Mouse (Mus musculus) spleen, embryonic (tissue): ENCODE data around the gene Myo10.

ENCODE experiments used
- CTCF ChIA-PET: fragments of 350-600 bp; sonication (Branson Sonifier 250); formaldehyde crosslinking; loops from one replicate; lab custom pipeline; 2022; lab: Charles Lee

Myo10 gene

GRCm38 (mm10) chr15:25609253-25609652 is 13.1 kb upstream of the Myo10 start:
- CTCF ChIA-PET: no interaction called here

- CTCF ChIA-PET: no interaction called here
Measured at GRCm38 (mm10) chr15:25611178-25611577, 11.1 kb upstream of the Myo10 start.

- CTCF ChIA-PET: interaction anchor here (1.0 kb wide), 1 partner anchor 97 kb away, joined by 10 read pairs; no protein-coding TSS in a partner anchor
Measured at GRCm38 (mm10) chr15:25620560-25620959, 1.8 kb upstream of the Myo10 start.

- CTCF ChIA-PET: interaction anchor here (0.6 kb wide), 1 partner anchor 530 kb away, joined by 3 read pairs; no protein-coding TSS in a partner anchor
Measured at GRCm38 (mm10) chr15:25621351-25622199, 750 bp upstream of the Myo10 start.

- CTCF ChIA-PET: no interaction called here
Measured at GRCm38 (mm10) chr15:25622867-25623471, 644 bp downstream of the Myo10 start.

GRCm38 (mm10) chr15:25623556-25624180 is 1.3 kb downstream of the Myo10 start:
- CTCF ChIA-PET: no interaction called here

GRCm38 (mm10) chr15:25624263-25624662 is 1.9 kb downstream of the Myo10 start:
- CTCF ChIA-PET: no interaction called here

- CTCF ChIA-PET: no interaction called here
Measured at GRCm38 (mm10) chr15:25625471-25625870, 3.1 kb downstream of the Myo10 start.

GRCm38 (mm10) chr15:25627012-25627411 is 4.7 kb downstream of the Myo10 start:
- CTCF ChIA-PET: no interaction called here

GRCm38 (mm10) chr15:25628251-25628650 is 5.9 kb downstream of the Myo10 start:
- CTCF ChIA-PET: no interaction called here

- CTCF ChIA-PET: interaction anchor here (0.6 kb wide), 1 partner anchor 95 kb away, joined by 7 read pairs; no protein-coding TSS in a partner anchor
Measured at GRCm38 (mm10) chr15:25630716-25631115, 8.4 kb downstream of the Myo10 start.

- CTCF ChIA-PET: no interaction called here
Measured at GRCm38 (mm10) chr15:25631332-25631731, 9.0 kb downstream of the Myo10 start.

GRCm38 (mm10) chr15:25632902-25633301 is 10.6 kb downstream of the Myo10 start:
- CTCF ChIA-PET: no interaction called here

- CTCF ChIA-PET: no interaction called here
Measured at GRCm38 (mm10) chr15:25633674-25634340, 11.5 kb downstream of the Myo10 start.

- CTCF ChIA-PET: no interaction called here
Measured at GRCm38 (mm10) chr15:25637727-25638126, 15.4 kb downstream of the Myo10 start.

- CTCF ChIA-PET: no interaction called here
Measured at GRCm38 (mm10) chr15:25639217-25639616, 16.9 kb downstream of the Myo10 start.

- CTCF ChIA-PET: no interaction called here
Measured at GRCm38 (mm10) chr15:25640840-25641752, 18.8 kb downstream of the Myo10 start.

- CTCF ChIA-PET: no interaction called here
Measured at GRCm38 (mm10) chr15:25642214-25643058, 20.1 kb downstream of the Myo10 start.

- CTCF ChIA-PET: no interaction called here
Measured at GRCm38 (mm10) chr15:25645862-25646261, 23.5 kb downstream of the Myo10 start.

- CTCF ChIA-PET: no interaction called here
Measured at GRCm38 (mm10) chr15:25648287-25648686, 26.0 kb downstream of the Myo10 start.
